Mouse (Mus musculus) G1E (cell line): Measurements from ENCODE around the gene Txn1.

ENCODE experiments used
- CTCF ChIP-seq: IDR thresholded peaks from 2 replicates; pipeline ENCODE4 v1.5.1; 2012; ENCODE audit warnings: low read depth, low read length, inconsistent platforms, mixed read lengths
- GATA2 ChIP-seq: IDR thresholded peaks from 2 replicates; pipeline ENCODE4 v1.6.1; 2012; ENCODE audit warnings: low read depth, low read length, inconsistent platforms, borderline replicate concordance
- POLR2AphosphoS5 ChIP-seq: IDR thresholded peaks from 2 replicates; pipeline ENCODE4 v1.6.1; 2012; ENCODE audit warnings: low read depth, low read length, inconsistent platforms; ENCODE audit not compliant: insufficient replicate concordance

- TF ChIP-seq CTCF (no peak), POLR2AphosphoS5 (no peak), GATA2 (no peak)
Measured at GRCm38 (mm10) chr4:57974400-57975117, 18.3 kb upstream of the Txn1 start.
